Mouse (Mus musculus): ENCODE data around the gene Grap2. TPM values are rescaled to one million over a fixed set of nuclear protein-coding genes. Genes with fewer than 3 reads are reported as not detected.
"Not testable (repeated sequence)": the region's sequence is repeated elsewhere in the genome, so short reads cannot be mapped to it uniquely, and the experiment has no call there.

The Grap2 gene
- polyA plus RNA-seq, 3 experiments from 2014 or later, result 27.9 to 51.6 (median 43.6) TPM

DNA sequence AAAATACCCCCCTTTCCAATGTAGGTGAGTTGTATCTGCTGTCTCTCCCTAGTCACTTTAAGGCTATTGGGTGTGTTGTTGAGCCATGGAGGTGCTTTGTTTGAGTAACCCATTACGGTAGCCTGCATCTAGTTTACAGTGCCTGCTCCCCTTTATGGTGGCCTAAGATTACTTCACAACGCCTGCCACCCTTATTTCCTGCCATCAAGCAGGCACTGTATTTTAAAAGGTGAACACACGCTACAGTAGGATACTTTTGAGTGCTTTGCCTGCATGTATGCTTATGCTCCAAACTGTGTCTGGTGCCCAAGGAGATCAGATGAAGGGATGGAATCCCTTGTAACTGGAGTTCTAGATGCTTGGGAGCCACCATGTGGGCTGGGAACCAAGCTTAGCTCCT, 5.3 kb upstream of the Grap2 start:
- no peak for ATAC-seq

GRCm38 (mm10) chr15:80567731-80568130, 4.7 kb upstream of the Grap2 start:
- ATAC-seq, result no peak

GRCm38 (mm10) chr15:80569205-80569604, 3.2 kb upstream of the Grap2 start:
- ATAC-seq, result no peak

DNA sequence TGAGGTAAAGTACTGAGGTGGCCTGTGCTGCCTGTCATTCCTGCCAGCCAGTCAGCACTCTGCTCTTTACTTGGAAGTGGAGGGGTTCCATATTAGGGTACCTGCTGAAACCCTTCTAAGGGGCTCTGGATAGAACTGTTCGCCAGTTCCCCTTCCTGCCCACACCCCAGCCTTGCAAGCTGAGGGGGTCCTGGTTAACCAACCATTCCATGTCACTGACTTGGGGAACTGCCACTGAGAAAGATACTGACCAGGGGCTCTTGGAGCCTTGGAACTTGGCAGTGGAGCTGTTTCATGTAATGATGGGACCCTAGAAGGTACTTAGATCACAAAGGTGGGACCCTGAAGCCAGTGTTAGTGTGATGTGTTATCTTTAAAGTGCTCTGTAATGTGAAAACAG, 2.2 kb upstream of the Grap2 start:
- ATAC-seq, result no peak

DNA sequence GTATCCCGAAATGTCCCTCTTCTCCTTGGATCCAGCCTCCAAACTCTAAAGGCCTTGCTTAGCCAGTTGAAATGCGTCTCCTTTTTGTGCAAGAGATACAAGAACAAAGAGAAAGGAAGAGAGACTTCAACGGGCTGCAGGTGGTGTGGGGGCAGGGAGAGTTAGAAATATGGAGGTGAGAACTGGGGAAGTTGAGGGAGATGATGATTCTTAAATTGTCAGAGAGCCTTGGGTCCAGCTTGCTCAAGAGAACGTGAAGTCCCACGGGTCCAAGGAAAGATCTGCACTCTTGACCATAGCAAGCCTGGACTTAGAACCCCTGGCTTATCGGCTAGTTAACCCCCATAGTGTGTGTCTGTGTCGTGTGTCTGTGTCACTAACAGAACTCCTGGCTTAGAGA, 783 bp upstream of the Grap2 start:
- no peak for ATAC-seq

DNA sequence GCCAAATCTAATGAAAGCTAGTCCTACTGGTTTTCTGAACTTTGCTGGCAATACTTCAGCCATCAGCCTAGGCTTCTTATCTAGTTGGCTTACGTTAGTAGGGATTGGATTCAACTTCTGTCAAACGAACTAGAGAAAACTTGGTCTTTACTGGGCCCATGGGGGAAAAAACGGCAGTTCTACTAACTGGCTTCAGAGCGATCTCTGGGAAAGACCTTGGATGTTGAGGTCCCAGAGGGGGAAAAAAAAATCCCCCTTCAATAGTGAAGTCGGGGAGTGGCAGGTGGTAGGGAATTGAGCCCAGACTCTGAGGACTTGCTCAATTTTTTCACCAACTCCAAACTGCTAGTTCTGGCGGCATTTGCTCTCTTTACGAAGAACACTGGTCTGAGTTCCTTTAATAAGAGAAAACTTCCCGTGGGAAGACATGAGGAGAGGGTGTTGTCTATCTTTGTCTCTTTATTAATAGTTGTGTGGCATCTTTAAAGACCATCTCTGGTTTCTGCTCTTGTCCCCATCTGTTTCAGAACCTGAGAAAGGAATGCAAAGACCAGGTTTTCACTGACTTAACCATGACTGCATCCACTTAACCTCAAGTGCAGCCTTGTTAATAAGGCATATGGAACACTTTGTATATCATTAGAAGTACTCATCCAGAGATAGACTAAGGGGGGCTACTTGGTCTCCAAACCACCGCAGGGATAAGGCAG, 572 bp downstream of the Grap2 start:
- no peak for ATAC-seq

DNA sequence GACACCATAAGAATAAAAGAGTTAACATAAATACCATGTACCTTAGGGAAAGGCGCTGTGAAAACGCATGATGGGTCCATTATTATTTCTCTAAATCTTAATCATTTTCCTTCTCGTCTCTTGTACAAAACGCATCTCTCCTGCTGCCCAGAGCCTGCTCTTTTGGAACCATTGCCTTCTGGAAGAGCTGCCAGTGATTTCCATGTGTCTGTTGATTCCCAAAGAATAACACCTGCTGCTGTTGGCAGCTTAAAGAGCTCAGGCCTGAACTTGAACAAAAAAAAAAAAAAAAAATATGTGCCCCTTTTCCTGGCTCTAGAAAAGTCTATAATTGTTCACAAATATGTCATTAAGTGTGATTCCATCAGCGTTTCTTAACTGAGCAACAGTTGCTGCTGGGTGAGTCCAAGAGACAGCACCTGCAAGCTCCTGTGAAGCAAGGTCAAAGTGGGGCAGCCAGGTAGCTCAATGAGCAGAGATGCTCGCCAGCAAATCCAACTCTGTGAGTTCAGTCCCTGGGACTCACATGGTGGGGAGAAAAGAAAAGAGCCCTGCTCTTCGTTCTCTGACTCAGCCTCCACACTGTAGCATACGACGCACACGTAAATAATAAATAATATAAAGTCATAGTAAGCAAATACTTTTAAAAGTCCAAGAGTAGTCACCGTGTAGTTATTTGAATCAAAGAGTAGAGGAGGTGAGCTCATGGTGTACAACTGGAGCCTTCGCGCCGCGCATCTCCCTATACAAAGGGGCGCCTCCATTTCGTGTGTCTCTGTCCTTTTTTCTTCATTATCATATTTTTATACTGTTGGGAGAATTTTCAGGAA, 2.0 kb downstream of the Grap2 start:
- no peak for ATAC-seq

DNA sequence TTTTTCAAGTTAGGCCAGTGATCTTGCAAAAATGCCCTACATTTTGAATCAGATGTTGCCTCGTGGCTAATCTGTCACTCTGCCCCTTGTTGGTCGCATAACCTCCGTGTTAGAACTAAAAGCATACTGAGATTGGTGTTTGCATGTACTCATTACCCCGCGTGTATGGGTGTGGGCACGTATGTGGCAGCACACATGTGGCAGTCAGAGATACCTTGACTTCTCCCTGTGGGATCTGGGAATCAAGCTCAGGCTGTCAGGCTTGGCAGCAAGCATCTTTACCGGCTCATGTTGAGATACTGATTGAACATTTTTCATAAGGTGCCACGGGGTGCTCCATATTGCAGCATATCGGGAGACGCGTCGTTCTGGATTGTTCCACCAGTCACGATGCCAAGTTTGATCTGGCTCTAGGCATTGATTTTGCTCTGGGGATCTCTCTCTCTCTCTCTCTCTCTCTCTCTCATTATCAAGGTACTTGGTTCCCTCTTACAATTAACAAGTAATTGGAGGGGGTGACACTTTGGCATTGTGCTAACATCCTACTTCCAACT, 3.5 kb downstream of the Grap2 start:
- ATAC-seq, result no peak

GRCm38 (mm10) chr15:80576415-80576994, 4.1 kb downstream of the Grap2 start:
- ATAC-seq, result no peak

GRCm38 (mm10) chr15:80577166-80577960, 5.0 kb downstream of the Grap2 start:
- no peak for ATAC-seq

DNA sequence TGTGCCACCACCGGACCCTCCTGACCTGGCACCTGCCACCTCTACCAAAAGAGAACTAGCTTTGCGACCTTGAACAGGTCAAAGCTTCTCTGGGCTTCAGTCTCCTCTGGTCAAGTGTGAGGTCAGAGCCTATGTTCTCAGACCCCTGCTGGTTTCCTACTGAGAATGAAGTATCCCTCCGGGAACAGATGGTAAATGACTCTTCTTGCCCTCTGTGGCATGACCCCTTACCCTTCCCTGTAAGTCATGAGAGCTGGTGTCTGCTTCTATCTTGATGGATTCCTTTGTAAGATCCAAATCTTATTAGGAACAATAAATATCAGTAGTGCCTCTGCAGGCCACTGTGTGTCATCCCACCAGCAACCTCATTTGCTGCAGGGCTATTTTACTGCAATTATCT, 6.7 kb downstream of the Grap2 start:
- ATAC-seq, result no peak

- ATAC-seq, result not testable (repeated sequence)
Measured at GRCm38 (mm10) chr15:80580585-80580984, 8.2 kb downstream of the Grap2 start.

DNA sequence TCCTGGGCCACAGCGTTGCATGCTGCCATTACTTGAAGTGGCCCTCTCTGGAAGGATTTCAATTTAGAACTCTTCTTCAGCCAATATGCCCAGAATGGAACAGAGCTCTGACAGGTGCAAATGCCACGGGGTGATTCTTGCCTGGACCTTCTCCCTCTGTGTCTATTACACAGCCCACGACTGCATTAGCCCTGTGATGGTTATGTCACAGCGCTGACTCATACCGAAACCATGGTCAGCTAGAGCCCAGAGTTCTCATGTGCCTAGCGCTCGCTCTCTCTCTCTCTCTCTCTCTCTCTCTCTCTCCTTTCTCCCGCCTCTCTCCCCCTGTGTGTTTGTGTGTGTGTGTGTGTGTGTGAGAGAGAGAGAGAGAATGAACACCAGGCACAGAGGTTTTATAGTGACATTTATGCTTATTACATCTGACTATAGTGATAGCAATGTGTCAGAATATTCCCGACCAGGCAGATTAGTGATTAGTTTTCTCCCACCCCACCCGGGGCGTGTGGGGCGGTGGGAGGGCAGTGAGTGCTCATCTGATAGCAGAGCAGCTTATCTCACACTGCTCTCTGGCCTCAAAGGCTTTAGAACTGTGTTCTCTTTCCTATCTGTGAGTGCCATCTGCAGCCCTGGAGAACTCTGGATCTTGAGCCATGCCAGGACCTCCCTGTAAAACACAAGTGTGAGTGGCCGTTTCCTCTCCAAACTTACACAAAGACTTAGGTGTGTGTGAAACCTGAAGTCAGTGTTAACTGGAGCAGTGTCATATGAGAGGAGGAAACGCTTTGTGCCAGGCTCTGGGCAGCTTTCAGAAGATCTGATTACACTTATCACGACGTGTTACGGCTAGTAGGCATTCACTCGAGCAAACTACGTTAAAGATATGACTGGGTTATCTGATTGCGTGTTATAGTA, 10.4 kb downstream of the Grap2 start:
- peak; percentile 63 for ATAC-seq

- ATAC-seq, result no peak
Measured at GRCm38 (mm10) chr15:80586296-80586695, 13.9 kb downstream of the Grap2 start.

DNA sequence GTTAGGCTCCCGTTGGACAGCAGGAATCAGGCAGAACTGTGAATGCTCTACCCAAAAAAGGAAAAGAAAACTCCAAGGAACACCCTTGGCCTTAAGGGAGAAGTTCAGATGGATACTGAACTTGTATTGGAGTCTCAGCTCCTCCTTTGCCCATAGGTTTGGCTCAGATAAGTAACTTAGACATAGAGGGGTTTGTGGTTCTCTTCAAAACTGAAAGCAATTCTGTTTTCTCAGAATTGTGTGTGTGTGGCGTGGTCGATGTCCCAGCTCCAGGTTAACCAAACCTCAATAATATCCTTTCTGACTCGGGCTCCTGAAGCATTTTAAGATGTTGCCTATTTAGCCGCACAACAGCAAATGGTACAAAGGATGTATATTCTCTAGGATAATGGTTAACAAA, 18.2 kb downstream of the Grap2 start:
- ATAC-seq, result peak; percentile 79

GRCm38 (mm10) chr15:80592737-80593136, 20.3 kb downstream of the Grap2 start:
- peak; percentile 46 for ATAC-seq

- no peak for ATAC-seq
Measured at GRCm38 (mm10) chr15:80593877-80594276, 21.5 kb downstream of the Grap2 start.

GRCm38 (mm10) chr15:80598750-80599149, 26.4 kb downstream of the Grap2 start:
- ATAC-seq, result no peak

DNA sequence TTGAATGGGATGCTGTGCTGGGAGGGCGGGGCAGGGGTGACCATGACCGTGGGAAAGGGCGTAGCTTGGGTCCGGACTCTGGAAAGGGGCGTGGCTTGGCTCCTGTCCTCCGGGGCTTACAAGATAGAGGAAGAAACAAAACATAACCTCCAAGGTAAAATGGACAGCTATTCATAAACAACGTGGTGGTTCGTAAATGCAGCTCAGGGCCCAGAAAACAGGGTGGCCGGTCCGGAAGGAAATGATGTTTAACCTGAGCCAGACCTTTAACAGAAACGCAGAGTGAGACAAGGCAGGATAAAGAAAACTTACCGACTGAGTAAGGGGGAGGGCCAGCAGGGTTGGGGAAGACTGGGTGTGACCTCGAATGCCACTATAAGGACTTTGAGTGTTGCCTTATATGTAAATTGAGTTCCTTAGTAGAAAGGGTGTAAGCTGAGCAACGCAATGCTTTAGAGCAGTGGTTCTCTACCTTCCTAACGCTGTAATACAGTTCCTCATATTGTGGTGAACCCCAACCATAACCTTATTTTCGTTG, 26.9 kb downstream of the Grap2 start:
- peak; percentile 45 for ATAC-seq

DNA sequence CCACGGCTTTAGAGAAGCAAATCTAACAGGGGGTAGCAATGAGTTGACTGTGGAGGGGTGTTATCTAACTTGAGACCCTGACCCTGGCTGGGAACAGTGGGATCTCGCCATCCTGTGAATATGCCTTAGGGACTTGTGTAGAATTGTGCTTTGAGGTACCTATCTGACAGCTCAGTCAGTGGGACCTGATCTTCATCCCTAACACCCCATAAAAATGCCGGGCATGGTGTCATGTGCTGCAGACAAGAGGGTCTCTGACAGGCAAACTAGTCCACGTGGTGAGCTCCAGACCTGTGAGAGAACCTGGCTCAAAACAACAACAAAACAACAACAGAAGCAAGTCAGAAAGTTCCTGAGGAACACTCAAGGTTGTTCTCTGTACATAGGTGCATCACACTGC, 27.4 kb downstream of the Grap2 start:
- ATAC-seq, result no peak

GRCm38 (mm10) chr15:80601456-80601855, 29.1 kb downstream of the Grap2 start:
- no peak for ATAC-seq

Data from inflammation-experienced regulatory T-cells, adult 6 months (primary cell).